Mouse (Mus musculus): ENCODE data around the gene Mycbp2. TPM values are rescaled to one million over a fixed set of nuclear protein-coding genes. Genes with fewer than 3 reads are reported as not detected.

Mycbp2 gene
- polyA plus RNA-seq (2012; ENCODE audit: low replicate concordance), result 4.7 and 16.1 TPM in 2 replicates

DNA sequence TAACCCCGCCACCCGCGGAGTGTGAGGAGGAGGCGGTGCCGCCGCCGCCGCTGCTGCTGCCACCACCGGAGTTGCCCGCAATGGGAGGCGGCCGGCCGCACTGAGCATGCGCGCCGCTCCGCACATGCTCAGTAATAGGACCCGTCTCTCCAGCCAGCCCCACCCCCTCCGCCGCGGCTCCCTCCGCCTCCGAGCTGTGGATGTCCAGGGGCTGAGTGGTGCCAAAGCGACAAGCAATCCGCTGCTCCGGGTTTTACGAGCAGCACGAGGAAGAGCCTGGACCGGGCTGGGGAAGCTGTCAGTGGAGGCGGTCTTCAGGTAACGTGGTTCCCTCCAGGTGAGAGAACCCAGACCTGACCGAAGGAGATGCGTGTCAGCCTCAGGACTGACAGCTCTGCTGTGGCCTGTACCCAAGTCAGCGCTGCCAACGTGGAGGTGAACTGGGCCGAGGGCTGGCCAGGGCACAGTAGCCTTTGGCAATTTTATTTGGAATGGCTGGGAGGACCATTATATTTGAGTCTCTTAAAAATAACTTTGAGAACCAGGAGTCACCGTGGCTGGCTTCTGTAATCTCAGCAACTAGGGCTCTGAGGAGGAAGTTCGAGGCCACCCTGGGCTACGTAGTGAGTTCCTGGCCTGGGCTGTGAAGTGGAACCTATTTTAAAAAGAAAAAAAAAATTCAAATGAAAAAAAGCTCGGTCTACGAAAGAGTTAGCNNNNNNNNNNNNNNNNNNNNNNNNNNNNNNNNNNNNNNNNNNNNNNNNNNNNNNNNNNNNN, at the start of gene Mycbp2:
Mycbp2 (minus strand) TSS at position 86 of the 777 bp plus-strand sequence.

DNA sequence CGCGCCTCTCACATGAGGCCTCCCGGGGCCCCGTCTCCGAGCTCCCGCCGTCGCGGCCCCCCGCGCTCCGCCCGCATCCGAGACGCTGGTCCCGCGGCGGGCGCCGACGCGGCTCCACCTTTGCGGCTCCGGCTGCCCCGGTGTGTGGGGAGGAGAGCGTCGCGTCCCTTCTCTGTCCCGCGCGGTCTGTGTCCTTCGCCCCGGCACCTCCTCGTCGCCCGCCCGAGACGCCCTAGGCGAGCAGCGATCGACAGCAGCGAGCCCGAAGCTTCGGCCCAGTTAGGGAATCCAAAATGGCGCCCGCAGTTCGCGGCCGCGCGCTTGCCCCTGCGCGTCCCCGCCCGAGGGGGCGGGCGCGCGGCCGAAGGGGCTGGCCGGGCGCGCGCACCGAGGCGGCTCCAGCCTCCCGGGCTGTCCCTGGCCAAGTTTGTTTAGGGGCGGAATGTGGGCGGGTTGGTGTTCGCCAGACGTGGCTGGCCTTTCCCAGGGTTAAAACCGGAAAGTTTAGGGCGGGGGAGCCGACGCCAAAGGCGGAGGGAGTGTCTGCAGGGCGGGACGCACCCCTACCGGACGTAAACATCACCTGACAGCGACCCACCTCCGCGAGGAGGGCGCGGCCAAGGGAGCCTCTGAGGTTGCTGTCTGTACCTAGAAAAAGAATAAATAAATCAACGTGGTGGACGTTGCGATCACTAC, 247.2 kb downstream of the Mycbp2 start, which contains the start of gene Fbxl3:
Fbxl3 (minus strand) TSS at position 329 of the 696 bp plus-strand sequence.

DNA sequence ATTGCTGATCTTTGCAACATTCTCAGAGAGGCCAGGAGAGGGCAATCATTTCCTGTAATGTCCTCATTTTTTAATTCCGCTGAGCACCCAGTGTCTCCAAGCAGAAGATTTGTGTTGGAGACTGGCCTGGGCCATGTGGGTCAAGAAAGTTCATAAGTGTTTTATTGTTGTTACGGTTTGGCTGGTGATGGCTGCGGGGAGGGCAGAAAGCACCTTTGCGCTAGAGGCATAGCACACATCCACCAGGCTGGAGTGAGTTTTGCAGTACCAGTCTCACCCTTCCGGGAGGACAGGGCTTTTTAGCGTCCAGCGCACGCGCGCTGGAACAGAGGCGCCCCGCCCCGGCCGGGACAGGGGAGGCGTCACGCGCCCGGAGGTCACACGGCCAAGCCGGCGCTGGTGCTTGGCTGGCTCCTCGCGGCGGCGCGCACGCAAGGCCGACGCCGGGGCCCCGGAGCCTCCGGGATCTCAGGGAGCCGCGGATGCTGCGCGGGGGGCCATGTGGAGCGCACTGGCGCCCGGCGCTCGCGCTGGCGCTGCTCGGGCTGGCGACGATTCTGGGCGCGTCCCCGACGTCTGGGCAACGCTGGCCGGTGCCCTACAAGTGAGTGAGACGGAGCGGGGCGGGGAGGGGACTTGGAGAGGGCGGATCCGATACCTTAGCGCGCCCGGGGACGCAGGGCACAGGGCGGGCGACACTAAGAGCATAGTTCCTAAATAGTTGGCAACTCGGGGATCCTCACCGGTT, 276.6 kb downstream of the Mycbp2 start, which contains the start of gene Cln5:
Cln5 (plus strand) TSS at position 353 of the 748 bp plus-strand sequence.

Other genes starting within 250 kb of the Mycbp2 start
- 5.5 and 12.9 TPM in 2 replicates for gene Fbxl3, start 247.2 kb downstream of the Mycbp2 start, polyA plus RNA-seq (2012; ENCODE audit: low replicate concordance)
- not detected in 2 replicates for gene Scel, start 166.5 kb upstream of the Mycbp2 start, polyA plus RNA-seq (2012; ENCODE audit: low replicate concordance)